Mouse (Mus musculus): Measurements from ENCODE around the gene Ovgp1. TPM values are rescaled to one million over a fixed set of nuclear protein-coding genes. Genes with fewer than 3 reads are reported as not detected.

Gene Ovgp1
- 35.5 TPM for polyA plus RNA-seq (2014; fragmentation: Illumina TruSeq; extraction: RNeasy Lipid Tissue Mini Kit (QIAGEN cat#74804); ENCODE audit: low read depth, low replicate concordance)

DNA sequence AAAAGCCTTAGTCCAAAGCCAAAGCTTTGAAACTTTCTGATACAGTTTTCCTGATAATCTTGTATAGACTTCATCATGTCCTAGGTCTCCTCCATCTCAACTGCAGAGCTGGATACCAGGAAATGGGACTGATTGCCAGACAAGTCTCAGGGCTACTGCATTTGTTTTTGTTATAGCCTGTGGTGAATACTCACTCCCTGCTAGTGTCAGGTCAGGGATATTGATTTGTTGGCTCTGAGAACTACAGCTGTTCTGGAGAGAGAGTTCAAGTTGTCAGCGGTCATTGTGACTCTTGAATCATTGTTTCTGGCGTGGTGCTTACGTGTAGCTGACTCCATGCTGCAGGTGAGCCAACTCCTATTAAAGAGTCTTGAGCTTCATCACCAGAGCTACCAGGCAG, at the start of gene Ovgp1:
Gene Ovgp1 (plus strand): TSS at position 301 of the 400 bp plus-strand sequence.

DNA sequence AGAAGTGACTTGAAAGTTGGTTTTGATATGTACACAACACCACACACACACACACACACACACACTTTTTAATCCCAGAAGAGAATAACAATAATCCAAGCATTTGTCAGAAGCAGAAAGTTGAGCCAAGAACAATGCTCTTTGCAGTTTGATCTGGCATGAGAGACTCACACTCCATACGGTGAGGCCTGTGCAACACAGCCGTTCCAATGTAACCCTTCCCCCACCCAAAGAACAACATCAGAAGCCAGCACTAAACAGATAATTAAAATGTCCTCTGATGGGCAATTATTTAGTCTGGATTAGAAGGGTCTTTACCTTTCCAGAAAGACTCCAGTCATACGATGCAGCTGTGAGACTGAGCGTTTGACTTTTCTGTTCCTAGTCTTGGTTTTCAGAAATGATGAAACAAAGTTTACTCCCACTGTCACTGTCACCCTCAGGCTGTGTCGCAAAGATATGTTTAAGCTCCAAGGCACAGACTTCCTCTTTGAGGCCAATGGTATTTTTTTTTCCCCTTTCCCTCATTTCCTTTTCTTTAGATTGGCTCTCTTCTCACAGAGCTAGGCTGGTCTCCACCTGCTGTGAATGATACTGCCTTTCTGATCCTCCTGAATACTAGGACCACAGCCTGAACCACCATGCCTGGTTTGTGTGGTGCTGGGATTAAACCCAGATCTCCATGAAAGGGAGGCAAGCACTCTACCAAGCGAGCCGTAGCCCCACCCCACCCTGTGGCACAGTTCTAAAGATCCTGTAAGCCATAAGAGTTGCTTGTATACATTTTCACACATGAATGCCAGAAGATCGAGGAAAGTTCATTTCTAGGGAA, 41.1 kb upstream of the Ovgp1 start, which contains the start of gene I830077J02Rik:
Gene I830077J02Rik (minus strand): TSS at position 425 of the 832 bp plus-strand sequence.

DNA sequence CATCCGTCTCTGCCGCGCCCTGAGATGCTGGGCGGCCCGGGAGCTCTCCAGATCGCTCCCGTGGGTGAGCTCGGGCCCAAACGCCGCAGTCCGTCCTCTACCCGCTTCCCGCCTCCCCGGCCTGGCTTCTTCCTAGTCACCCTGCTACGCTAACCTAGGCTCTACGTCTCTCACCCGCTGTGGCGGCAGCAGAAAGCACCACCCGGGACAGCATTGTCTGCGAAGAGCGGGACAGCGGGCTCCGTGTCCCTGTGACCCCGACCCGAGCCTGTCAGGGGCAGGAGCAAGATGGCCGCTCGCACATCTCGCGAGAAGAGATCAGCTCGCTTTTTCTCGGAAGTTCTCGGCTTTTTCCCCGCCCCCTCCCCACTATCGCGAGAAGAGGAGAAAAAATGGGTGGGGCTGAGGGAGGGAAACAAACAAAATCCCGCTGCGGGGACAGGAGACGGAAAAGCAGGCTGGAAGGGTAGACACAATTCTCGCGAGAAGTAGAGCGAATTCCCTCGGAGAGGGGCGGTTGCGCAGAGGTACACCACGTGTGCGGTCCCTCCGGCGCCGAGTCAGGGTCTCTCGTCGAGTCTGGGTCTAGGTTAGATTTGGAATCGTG, 14.4 kb upstream of the Ovgp1 start, which contains the start of gene Wdr77:
Gene Wdr77 (plus strand): TSS at position 396 of the 607 bp plus-strand sequence.

GRCm38 (mm10) chr3:105959999-105960398, 13.5 kb upstream of the Ovgp1 start, which contains the start of gene Atp5f1:
TSS of gene Atp5f1 (minus strand) at chr3:105960099.

DNA sequence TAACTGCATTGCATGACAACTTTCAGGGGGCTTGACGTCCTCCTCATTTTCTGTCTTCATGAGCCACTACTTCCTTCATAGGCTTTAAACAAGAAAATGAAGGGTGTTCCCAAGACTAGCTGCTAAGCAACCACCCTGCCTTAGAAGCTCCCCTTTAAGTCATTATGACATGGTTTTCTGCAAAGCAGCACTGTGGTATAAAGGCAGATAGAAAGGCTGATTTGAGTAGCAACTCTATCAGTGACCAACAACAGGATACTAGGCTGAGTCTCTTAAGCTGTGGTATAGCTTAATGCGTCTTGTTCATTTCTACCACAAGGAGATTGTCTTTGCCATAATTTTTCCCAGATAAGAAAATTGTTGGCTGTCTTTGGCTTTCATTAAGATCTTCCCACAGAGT, 41.0 kb downstream of the Ovgp1 start, which contains the start of gene Pifo:
Gene Pifo (minus strand): TSS at position 101 of the 400 bp plus-strand sequence.

GRCm38 (mm10) chr3:106032781-106033180, 59.3 kb downstream of the Ovgp1 start, which contains the start of gene Chil5:
TSS of gene Chil5 (minus strand) at chr3:106032814.

Other genes starting within 250 kb of the Ovgp1 start
- 70.0 TPM for gene Rap1a, start 172.4 kb upstream of the Ovgp1 start, polyA plus RNA-seq (2014; fragmentation: Illumina TruSeq; extraction: RNeasy Lipid Tissue Mini Kit (QIAGEN cat#74804); ENCODE audit: low read depth, low replicate concordance)
- gene Adora3, start 102.9 kb upstream of the Ovgp1 start, polyA plus RNA-seq (2014; fragmentation: Illumina TruSeq; extraction: RNeasy Lipid Tissue Mini Kit (QIAGEN cat#74804); ENCODE audit: low read depth, low replicate concordance) = 14.7 TPM
- 209 TPM for gene Tmigd3, start 102.8 kb upstream of the Ovgp1 start, polyA plus RNA-seq (2014; fragmentation: Illumina TruSeq; extraction: RNeasy Lipid Tissue Mini Kit (QIAGEN cat#74804); ENCODE audit: low read depth, low replicate concordance)
- 0.66 TPM for gene I830077J02Rik, start 41.0 kb upstream of the Ovgp1 start, polyA plus RNA-seq (2014; fragmentation: Illumina TruSeq; extraction: RNeasy Lipid Tissue Mini Kit (QIAGEN cat#74804); ENCODE audit: low read depth, low replicate concordance)
- gene Wdr77, start 14.3 kb upstream of the Ovgp1 start, polyA plus RNA-seq (2014; fragmentation: Illumina TruSeq; extraction: RNeasy Lipid Tissue Mini Kit (QIAGEN cat#74804); ENCODE audit: low read depth, low replicate concordance) = 29.3 TPM
- gene Atp5f1, start 13.6 kb upstream of the Ovgp1 start, polyA plus RNA-seq (2014; fragmentation: Illumina TruSeq; extraction: RNeasy Lipid Tissue Mini Kit (QIAGEN cat#74804); ENCODE audit: low read depth, low replicate concordance) = 286 TPM
- gene Pifo, start 40.9 kb downstream of the Ovgp1 start, polyA plus RNA-seq (2014; fragmentation: Illumina TruSeq; extraction: RNeasy Lipid Tissue Mini Kit (QIAGEN cat#74804); ENCODE audit: low read depth, low replicate concordance) = 264 TPM
- 1.8 TPM for gene Chil5, start 59.1 kb downstream of the Ovgp1 start, polyA plus RNA-seq (2014; fragmentation: Illumina TruSeq; extraction: RNeasy Lipid Tissue Mini Kit (QIAGEN cat#74804); ENCODE audit: low read depth, low replicate concordance)
- 0.28 TPM for gene Chia1, start 139.5 kb downstream of the Ovgp1 start, polyA plus RNA-seq (2014; fragmentation: Illumina TruSeq; extraction: RNeasy Lipid Tissue Mini Kit (QIAGEN cat#74804); ENCODE audit: low read depth, low replicate concordance)
- 6.9 TPM for gene Chil3, start 193.9 kb downstream of the Ovgp1 start, polyA plus RNA-seq (2014; fragmentation: Illumina TruSeq; extraction: RNeasy Lipid Tissue Mini Kit (QIAGEN cat#74804); ENCODE audit: low read depth, low replicate concordance)
- gene Chil4, start 245.8 kb downstream of the Ovgp1 start, polyA plus RNA-seq (2014; fragmentation: Illumina TruSeq; extraction: RNeasy Lipid Tissue Mini Kit (QIAGEN cat#74804); ENCODE audit: low read depth, low replicate concordance) = not detected